Mouse (Mus musculus): ENCODE data around the gene Styk1.

The Styk1 gene

DNA sequence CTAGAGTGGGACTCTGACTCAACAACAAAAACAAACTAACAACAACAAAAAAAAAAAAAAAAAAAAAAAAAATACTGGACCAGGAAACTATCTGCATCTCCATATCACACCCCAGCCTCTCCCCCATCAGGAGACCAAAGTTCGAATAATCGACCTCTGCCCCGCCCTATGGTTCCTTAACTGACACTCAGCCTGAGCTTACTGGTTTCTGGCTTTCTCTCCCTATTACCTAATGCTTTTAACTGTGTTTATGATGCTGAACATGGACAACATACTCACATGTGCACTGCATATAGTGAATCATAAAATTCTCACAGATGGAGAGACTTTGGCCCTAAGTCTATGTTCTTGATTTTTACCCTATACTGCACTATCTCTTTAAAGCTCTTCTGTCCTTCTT lies 14.1 kb downstream of the Styk1 start:
- TF ChIP-seq GATA4 (IDR thresholded peaks at IDR 0.05; ENCODE audit: insufficient replicate concordance, low read length) = no peak

- TF ChIP-seq GATA4 (IDR thresholded peaks at IDR 0.05; ENCODE audit: insufficient replicate concordance, low read length) = no peak
Observed at GRCm38 (mm10) chr6:131338787-131339186, 14.6 kb downstream of the Styk1 start.

DNA sequence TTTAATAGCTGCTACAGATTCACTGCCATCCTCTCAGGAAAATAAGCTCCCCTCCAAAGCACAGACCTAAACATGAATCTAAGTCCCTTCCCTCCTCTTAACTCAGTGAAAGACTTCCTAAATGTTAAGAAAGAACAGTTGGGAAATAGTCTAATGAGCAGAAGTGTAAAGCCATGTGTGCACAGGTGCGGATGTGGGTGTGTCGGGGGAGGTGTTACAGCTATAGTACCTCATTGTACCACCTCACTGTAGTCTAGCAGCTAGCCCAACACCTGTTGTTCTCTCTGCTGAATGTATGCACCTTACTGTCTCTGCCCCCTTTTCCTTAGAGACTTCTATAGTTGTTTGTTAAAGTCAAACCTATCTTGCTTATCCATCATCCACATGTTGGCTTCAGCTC lies 26.3 kb downstream of the Styk1 start:
- no peak for TF ChIP-seq GATA4 (IDR thresholded peaks at IDR 0.05; ENCODE audit: insufficient replicate concordance, low read length)

DNA sequence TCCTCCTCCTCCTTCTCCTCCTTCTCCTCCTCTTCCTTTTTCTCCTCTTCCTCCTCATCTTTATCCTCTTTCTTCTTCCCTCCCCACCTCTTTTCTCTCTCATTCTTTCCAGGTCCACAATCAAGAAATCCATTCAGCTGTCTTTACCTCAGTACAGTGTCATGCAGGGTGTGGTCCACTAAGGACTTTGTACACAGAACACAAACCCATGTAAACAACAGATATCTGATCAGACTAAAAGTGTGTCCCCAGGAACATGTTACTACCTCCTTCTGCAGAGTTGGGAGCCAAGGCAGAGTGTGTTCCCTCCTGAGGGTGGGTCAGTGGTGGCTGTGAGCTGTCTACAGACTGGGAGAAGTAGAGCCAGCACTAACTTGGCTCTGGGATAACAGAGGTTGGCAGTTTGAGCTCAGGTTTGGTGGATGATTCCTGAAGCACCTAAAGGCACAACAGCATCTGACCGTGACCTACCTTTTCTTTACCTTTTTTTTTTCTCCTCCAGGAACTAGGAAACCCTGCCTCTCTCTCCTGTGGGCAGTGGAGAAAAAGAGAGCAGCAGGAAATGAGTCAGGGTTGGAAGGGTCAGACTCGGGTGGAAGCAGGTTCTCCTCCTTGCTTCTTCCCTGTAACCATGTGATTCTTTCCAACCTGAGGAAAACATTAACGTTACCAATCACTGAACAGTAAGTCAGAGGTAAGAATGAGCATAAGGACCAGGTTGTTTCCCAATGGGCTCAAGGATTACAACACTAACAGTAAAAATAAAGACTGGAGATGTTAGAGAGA lies 31.4 kb downstream of the Styk1 start:
- no peak for TF ChIP-seq GATA4 (IDR thresholded peaks at IDR 0.05; ENCODE audit: insufficient replicate concordance, low read length)

DNA sequence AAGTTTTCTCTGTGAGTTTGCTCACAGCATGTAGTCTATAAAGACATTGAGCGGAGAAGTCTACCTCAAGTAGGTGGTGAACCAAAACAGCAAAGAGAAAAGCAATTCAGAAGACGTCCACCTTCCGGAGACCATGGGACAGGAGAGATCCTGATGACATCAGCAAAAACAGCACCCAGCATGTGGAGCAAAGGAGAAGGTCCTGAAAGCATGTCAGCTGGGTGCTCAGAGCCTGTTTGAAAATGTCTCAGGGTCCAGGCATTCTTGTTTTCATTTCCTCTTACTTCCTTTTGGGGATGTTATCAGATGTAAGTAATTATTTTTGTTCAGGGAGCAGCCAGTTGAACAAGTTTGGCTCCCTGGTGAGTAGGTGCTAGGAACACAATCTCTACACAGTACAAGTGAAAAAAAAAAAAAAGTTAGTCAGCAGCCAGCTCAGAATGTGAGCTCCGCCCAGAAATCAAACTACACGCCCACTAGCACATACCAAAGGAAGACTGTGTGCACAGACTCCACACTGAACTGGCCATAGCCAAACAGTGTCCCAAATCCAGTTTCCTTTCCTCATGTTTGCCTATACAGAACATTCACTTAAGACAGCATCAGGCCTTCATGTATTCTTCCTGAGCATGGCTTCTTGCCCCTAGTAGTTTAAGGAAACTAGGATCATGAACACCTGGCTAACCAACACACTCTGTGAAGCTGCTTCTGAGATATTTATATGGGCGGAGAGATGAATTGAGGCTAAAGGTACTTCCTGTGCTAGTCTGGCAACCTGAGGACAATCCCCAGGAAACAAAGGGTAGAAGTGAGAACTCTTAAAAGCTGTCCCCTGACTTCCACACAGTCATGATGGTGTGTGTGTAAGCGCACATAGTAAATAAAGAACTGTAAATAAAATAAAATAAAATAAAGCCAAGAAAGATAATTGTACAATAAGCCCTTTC lies 37.0 kb downstream of the Styk1 start:
- no peak for TF ChIP-seq GATA4 (IDR thresholded peaks at IDR 0.05; ENCODE audit: insufficient replicate concordance, low read length)

DNA sequence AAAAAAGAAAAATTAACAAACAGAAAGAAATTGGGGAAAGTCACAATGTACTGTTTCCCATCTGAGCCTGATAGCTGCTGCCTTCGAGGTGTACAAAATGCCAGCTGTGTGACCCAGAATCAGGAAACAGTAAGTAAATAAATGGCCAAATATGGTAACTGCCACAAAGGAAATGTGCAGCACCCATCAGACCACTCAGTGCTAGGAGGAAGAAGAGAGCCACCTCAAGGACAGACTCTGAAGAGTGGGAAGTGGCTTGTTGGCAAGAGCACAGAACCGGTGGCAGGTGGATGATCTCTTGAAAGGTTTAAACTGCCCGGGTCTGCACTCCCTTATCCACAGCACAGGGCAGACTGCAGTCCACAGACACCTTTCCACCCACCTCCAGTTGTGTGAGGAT lies 45.4 kb downstream of the Styk1 start:
- TF ChIP-seq GATA4 (IDR thresholded peaks at IDR 0.05; ENCODE audit: insufficient replicate concordance, low read length) = no peak

DNA sequence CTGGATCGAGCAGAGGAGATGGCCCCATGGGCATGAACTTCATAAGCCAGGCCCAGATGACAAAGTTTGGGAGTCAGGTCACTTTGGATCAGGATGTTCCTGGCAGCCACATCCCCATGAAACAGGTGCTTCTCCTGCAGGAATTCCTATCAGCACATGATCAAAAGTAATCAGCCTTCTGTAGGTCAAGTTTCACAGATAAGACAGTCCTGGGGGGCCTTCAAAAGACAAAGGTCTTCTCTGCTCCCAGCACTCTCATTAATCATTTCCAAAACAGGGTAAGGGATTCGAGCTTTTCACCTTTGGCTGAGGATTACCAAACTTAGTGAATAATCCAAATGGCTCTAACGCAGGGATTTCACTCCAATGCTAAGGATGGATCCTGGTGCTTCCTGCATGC lies 48.6 kb downstream of the Styk1 start:
- no peak for TF ChIP-seq GATA4 (IDR thresholded peaks at IDR 0.05; ENCODE audit: insufficient replicate concordance, low read length)

DNA sequence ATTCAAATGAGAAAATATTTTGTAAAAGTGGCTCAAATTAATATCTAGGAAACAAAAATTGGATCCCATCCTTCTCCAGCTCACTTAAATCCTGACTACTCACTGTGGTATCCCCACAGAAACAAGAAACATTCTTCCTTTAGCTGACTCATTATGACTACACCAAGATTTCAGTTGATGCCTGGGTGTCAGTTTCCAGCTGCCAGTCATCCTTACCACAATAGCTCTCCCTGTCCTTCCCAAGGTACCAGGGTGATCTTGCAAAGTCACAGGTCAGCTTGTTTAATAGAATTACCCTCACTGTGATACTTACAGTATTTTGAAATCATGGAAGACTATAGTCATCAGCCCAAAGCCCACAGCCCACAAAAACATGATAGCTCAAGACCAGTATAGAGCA lies 54.9 kb downstream of the Styk1 start:
- no peak for TF ChIP-seq GATA4 (IDR thresholded peaks at IDR 0.05; ENCODE audit: insufficient replicate concordance, low read length)

DNA sequence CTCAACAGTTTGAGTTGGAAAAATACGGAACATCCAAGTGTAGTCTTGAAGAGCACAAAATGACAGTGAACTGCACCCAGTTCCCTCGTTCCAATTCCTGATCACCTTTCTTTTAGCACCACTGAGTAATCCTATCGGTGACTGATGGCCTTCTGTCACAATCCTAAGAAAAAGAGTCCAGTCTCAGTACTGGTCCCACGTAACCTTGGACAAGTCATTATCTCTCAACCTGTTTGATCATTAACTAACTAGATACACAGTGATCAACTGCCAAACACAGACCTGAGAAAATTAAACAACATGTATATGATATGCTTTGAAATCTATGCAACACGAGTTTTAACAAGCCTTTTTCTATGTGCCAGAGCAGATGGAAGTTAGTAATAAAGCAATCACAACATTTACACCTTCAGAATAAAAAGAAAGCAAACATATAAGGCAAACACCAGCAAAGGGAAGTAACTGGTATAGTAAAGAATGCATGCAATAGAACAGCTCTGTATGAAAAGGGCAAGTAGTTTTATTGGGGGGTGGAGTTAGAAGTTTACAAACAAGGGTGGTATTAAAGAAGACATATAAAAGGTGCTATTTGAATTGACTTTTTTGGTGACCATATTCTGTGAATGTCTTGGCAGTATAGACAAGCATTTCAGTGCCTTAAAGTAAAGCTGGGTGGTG lies 58.8 kb downstream of the Styk1 start:
- TF ChIP-seq GATA4 (IDR thresholded peaks at IDR 0.05; ENCODE audit: insufficient replicate concordance, low read length) = no peak

DNA sequence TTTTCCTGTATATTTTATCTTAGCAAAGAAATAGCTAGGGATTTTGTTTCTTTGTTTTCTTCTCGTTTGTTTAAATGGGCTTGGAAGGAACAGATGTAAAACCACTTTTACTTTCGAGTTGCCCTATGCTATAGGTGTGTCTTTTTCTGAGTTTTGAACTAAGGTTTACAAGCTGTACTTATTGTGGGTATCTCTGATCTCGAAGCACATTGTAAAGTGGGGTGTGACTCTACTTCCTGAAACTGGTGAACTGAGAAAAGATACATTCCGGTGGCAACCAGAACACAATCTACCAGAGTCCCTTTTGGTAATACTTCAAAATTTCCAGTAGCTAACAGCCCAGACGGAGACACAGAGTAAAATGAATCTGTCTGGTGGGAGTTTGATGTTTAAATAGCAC lies 59.5 kb downstream of the Styk1 start:
- TF ChIP-seq GATA4 (IDR thresholded peaks at IDR 0.05; ENCODE audit: insufficient replicate concordance, low read length) = no peak

GRCm38 (mm10) chr6:131292991-131293788 lies 60.2 kb downstream of the Styk1 start, which contains the start of gene Magohb:
Gene Magohb, minus strand, starts transcription at chr6:131293244.
- TF ChIP-seq GATA4 (IDR thresholded peaks at IDR 0.05; ENCODE audit: insufficient replicate concordance, low read length) = no peak

- TF ChIP-seq GATA4 (IDR thresholded peaks at IDR 0.05; ENCODE audit: insufficient replicate concordance, low read length) = no peak
Observed at GRCm38 (mm10) chr6:131292276-131292990, 61.0 kb downstream of the Styk1 start.

- no peak for TF ChIP-seq GATA4 (IDR thresholded peaks at IDR 0.05; ENCODE audit: insufficient replicate concordance, low read length)
Observed at GRCm38 (mm10) chr6:131290430-131290829, 63.0 kb downstream of the Styk1 start.

- no peak for TF ChIP-seq GATA4 (IDR thresholded peaks at IDR 0.05; ENCODE audit: insufficient replicate concordance, low read length)
Observed at GRCm38 (mm10) chr6:131276659-131277058, 76.7 kb downstream of the Styk1 start.

Measured in liver, adult (tissue).